Mouse (Mus musculus) spleen, adult 10 weeks (tissue): Measurements from ENCODE around the gene Serinc5. TPM values are rescaled to one million over a fixed set of nuclear protein-coding genes. Genes with fewer than 3 reads are reported as not detected.

Source experiments
- polyA plus RNA-seq: library from polyadenylated mRNA; stranded (reverse); fragments of 350-450 nt; fragmentation: Illumina TruSeq; extraction: RNeasy Lipid Tissue Mini Kit (QIAGEN cat#74804); gene quantifications from one replicate; pipeline ENCODE4 v1.2.3, GENCODE M21; 2015; ENCODE audit warnings: low replicate concordance; ENCODE audit not compliant: insufficient read depth

The Serinc5 gene
- polyA plus RNA-seq: 32.6 TPM

GRCm38 (mm10) chr13:92610311-92611221, at the start of gene Serinc5:
Serinc5 (plus strand) TSS chr13:92611091.

GRCm38 (mm10) chr13:92576072-92576471, 34.8 kb upstream of the Serinc5 start, which contains the start of gene Spz1:
Spz1 (minus strand) TSS chr13:92576172.

Other genes with a start within 250 kb of the Serinc5 start
- gene Ankrd34b, start 185.2 kb upstream of the Serinc5 start, polyA plus RNA-seq: not detected
- 4.0 TPM for gene Fam151b, start 127.1 kb upstream of the Serinc5 start, polyA plus RNA-seq
- 20.9 TPM for gene Zfyve16, start 80.2 kb upstream of the Serinc5 start, polyA plus RNA-seq
- not detected for gene Spz1, start 34.9 kb upstream of the Serinc5 start, polyA plus RNA-seq
- 4.5 TPM for gene Thbs4, start 183.7 kb downstream of the Serinc5 start, polyA plus RNA-seq
- gene Mtx3, start 233.7 kb downstream of the Serinc5 start, polyA plus RNA-seq: 24.0 TPM